17 mouse cellular contexts compared by ENCODE assay signal in genomic region chr9:41523969-41524368, GRCm38 (mm10).
DNase-seq lines count a peak whose midpoint lies in the region; ATAC-seq lines count a peak whose summit lies in the region.
"Had no signal": no experiment of that assay in that cellular context is flagged by ENCODE, and none has a peak within 500 bp of the region (broad histone marks: within the 10 kb centered on the region; RNA-seq: fewer than 3 reads in every experiment).

No protein-coding gene starts in this region.

- peak overlapping the region; percentile 87 for H3K27ac ChIP-seq in hindbrain, embryonic 13.5 days
- no peak overlapping the region for H3K27ac ChIP-seq in hindbrain, embryonic 11.5 days (ENCODE audit: low read depth, low read length)
- peak overlapping the region; percentile 88 for H3K27ac ChIP-seq in embryonic facial prominence, embryonic 14.5 days (replicated peaks; ENCODE audit: low read depth, low read length)
- H3K27ac ChIP-seq in hindbrain, embryonic 14.5 days = peak overlapping the region; percentile 85
- peak overlapping the region; percentile 72; the same call in 1 of the 2 replicates for H3K27ac ChIP-seq in neural tube, embryonic 14.5 days (ENCODE audit: low read depth, low read length)
- H3K27ac ChIP-seq: liver, embryonic 15.5 days had no signal

- H3K4me2 ChIP-seq in hindbrain, embryonic 13.5 days = no peak overlapping the region
- no peak overlapping the region for H3K4me2 ChIP-seq in hindbrain, embryonic 11.5 days (replicated peaks; ENCODE audit: low read depth, low read length)
- no peak overlapping the region for H3K4me2 ChIP-seq in embryonic facial prominence, embryonic 14.5 days (ENCODE audit: low read depth, low read length)
- H3K4me2 ChIP-seq in hindbrain, embryonic 14.5 days (replicated peaks) = no peak overlapping the region
- H3K4me2 ChIP-seq in neural tube, embryonic 14.5 days (ENCODE audit: low read depth, low read length) = no peak overlapping the region
- H3K4me2 ChIP-seq: embryonic facial prominence, embryonic 15.5 days; liver, embryonic 15.5 days had no signal

- 0 out of 2 replicates have a peak, but pooled peaks cover 2% of the 10 kb centered on the region for H3K36me3 ChIP-seq in hindbrain, embryonic 13.5 days
- H3K36me3 ChIP-seq in hindbrain, embryonic 11.5 days (ENCODE audit: control insufficient read depth, insufficient read depth, low read length) = 0 out of 2 replicates have a peak, but pooled peaks cover under 1% of the 10 kb centered on the region
- H3K36me3 ChIP-seq in embryonic facial prominence, embryonic 14.5 days (ENCODE audit: control insufficient read depth, insufficient read depth, low read length) = peaks cover 15% of the 10 kb centered on the region
- H3K36me3 ChIP-seq in hindbrain, embryonic 14.5 days (replicated peaks; ENCODE audit: control insufficient read depth, insufficient read depth) = peaks cover 5% of the 10 kb centered on the region; the same call in 1 of the 2 replicates
- no peaks in the 10 kb centered on the region for H3K36me3 ChIP-seq in neural tube, embryonic 14.5 days (ENCODE audit: control insufficient read depth, insufficient read depth, low read length)
- H3K36me3 ChIP-seq: embryonic facial prominence, embryonic 15.5 days; liver, embryonic 15.5 days had no signal

- H3K4me3 ChIP-seq in hindbrain, embryonic 13.5 days = no peak overlapping the region
- H3K4me3 ChIP-seq in hindbrain, embryonic 11.5 days (ENCODE audit: low read depth, low read length) = no peak overlapping the region
- no peak overlapping the region for H3K4me3 ChIP-seq in embryonic facial prominence, embryonic 14.5 days (ENCODE audit: low read depth, low read length)
- no peak overlapping the region for H3K4me3 ChIP-seq in hindbrain, embryonic 14.5 days (replicated peaks; ENCODE audit: low read length)
- no peak overlapping the region for H3K4me3 ChIP-seq in neural tube, embryonic 14.5 days (ENCODE audit: low read depth, low read length)
- H3K4me3 ChIP-seq: embryonic facial prominence, embryonic 15.5 days; liver, embryonic 15.5 days had no signal

- 0 out of 2 replicates have a peak, but pooled peaks have one; percentile 3 for ATAC-seq in hindbrain, embryonic 13.5 days (ENCODE audit: low FRiP score)
- no peak for ATAC-seq in hindbrain, embryonic 11.5 days (ENCODE audit: low FRiP score)
- ATAC-seq in embryonic facial prominence, embryonic 14.5 days (ENCODE audit: low read depth) = no peak
- ATAC-seq in hindbrain, embryonic 14.5 days (ENCODE audit: low FRiP score) = 0 out of 2 replicates have a peak, but pooled peaks have one; percentile 17
- ATAC-seq in neural tube, embryonic 14.5 days (ENCODE audit: low read depth) = no peak
- ATAC-seq: Patski had no signal

- WGBS in hindbrain, embryonic 13.5 days = 98% methylated on average over 2 of the region's 2 CpGs
- WGBS in hindbrain, embryonic 11.5 days = 97% methylated on average over 2 of the region's 2 CpGs
- WGBS in embryonic facial prominence, embryonic 14.5 days = 98% methylated on average over 2 of the region's 2 CpGs
- 95% methylated on average over 2 of the region's 2 CpGs for WGBS in hindbrain, embryonic 14.5 days
- 99% methylated on average over 2 of the region's 2 CpGs for WGBS in neural tube, embryonic 14.5 days

- H3K27me3 ChIP-seq in hindbrain, embryonic 13.5 days = no peaks in the 10 kb centered on the region
- H3K27me3 ChIP-seq in hindbrain, embryonic 11.5 days (ENCODE audit: control insufficient read depth, insufficient read depth, low read length) = no peaks in the 10 kb centered on the region
- H3K27me3 ChIP-seq in embryonic facial prominence, embryonic 14.5 days (replicated peaks; ENCODE audit: control insufficient read depth, insufficient read depth, low read length) = no peaks in the 10 kb centered on the region
- no peaks in the 10 kb centered on the region for H3K27me3 ChIP-seq in hindbrain, embryonic 14.5 days (ENCODE audit: control insufficient read depth, insufficient read depth, low read length)
- H3K27me3 ChIP-seq in neural tube, embryonic 14.5 days (ENCODE audit: control insufficient read depth, insufficient read depth, low read length) = no peaks in the 10 kb centered on the region
- H3K27me3 ChIP-seq: embryonic facial prominence, embryonic 15.5 days; liver, embryonic 15.5 days; Patski had no signal

- no peaks in the 10 kb centered on the region for H3K9me3 ChIP-seq in hindbrain, embryonic 13.5 days
- no peaks in the 10 kb centered on the region for H3K9me3 ChIP-seq in hindbrain, embryonic 11.5 days (ENCODE audit: control insufficient read depth, low read length)
- H3K9me3 ChIP-seq in embryonic facial prominence, embryonic 14.5 days (ENCODE audit: control insufficient read depth, low read length) = no peaks in the 10 kb centered on the region
- H3K9me3 ChIP-seq in hindbrain, embryonic 14.5 days (ENCODE audit: control insufficient read depth, low read length) = no peaks in the 10 kb centered on the region
- H3K9me3 ChIP-seq in neural tube, embryonic 14.5 days (ENCODE audit: control insufficient read depth, low read length) = no peaks in the 10 kb centered on the region
- H3K9me3 ChIP-seq: embryonic facial prominence, embryonic 15.5 days; liver, embryonic 15.5 days had no signal

- peaks cover 38% of the 10 kb centered on the region for H3K4me1 ChIP-seq in hindbrain, embryonic 13.5 days (replicated peaks)
- peaks cover 3% of the 10 kb centered on the region; the same call in 1 of the 2 replicates for H3K4me1 ChIP-seq in hindbrain, embryonic 11.5 days (replicated peaks; ENCODE audit: control insufficient read depth, insufficient read depth, low read length)
- H3K4me1 ChIP-seq in embryonic facial prominence, embryonic 14.5 days (ENCODE audit: control insufficient read depth, insufficient read depth, low read length) = peaks cover 30% of the 10 kb centered on the region
- peaks cover 35% of the 10 kb centered on the region for H3K4me1 ChIP-seq in hindbrain, embryonic 14.5 days (replicated peaks; ENCODE audit: control insufficient read depth, insufficient read depth, low read length)
- H3K4me1 ChIP-seq in neural tube, embryonic 14.5 days (ENCODE audit: control insufficient read depth, insufficient read depth, low read length) = peaks cover 18% of the 10 kb centered on the region; the same call in 1 of the 2 replicates
- H3K4me1 ChIP-seq: liver, embryonic 15.5 days had no signal

- DNase-seq in hindbrain, embryonic 11.5 days (ENCODE audit: low spot score) = no peak
- no peak for DNase-seq in embryonic facial prominence, embryonic 14.5 days (ENCODE audit: low spot score)
- DNase-seq in hindbrain, embryonic 14.5 days (ENCODE audit: low spot score) = no peak
- no peak for DNase-seq in frontal cortex, postnatal 10 days (ENCODE audit: low spot score in 2 of 2)
- no peak for DNase-seq in left cerebral cortex, adult 11 months (ENCODE audit: low spot score)
- DNase-seq: B cell, adult 2 months; cerebellum, postnatal 25 days; kidney, adult 8-10 months; kidney, postnatal 36 days; lung, postnatal 36 days; spleen, adult 18-20 months; thymus, postnatal 36 days had no signal

- no peak overlapping the region for H3K9ac ChIP-seq in hindbrain, embryonic 13.5 days
- no peak overlapping the region for H3K9ac ChIP-seq in hindbrain, embryonic 11.5 days (ENCODE audit: low read depth, low read length)
- no peak overlapping the region for H3K9ac ChIP-seq in embryonic facial prominence, embryonic 14.5 days (ENCODE audit: low read depth, low read length)
- no peak overlapping the region for H3K9ac ChIP-seq in hindbrain, embryonic 14.5 days
- H3K9ac ChIP-seq in neural tube, embryonic 14.5 days (replicated peaks; ENCODE audit: low read depth, low read length) = no peak overlapping the region
- H3K9ac ChIP-seq: embryonic facial prominence, embryonic 15.5 days; liver, embryonic 15.5 days had no signal

Comparison
In these comparisons a context has a peak if more than half of its experiments do, and no peak if none do; other contexts are left out.
1. ATAC-seq: peak in hindbrain, embryonic 13.5 days (single experiment) and hindbrain, embryonic 14.5 days (single experiment); none in hindbrain, embryonic 11.5 days (single experiment), embryonic facial prominence, embryonic 14.5 days (single experiment) and neural tube, embryonic 14.5 days (single experiment).